Mouse (Mus musculus) layer of hippocampus, postnatal 10 days (tissue): Measurements from ENCODE around the gene Lrrc2. TPM values are rescaled to one million over a fixed set of nuclear protein-coding genes. Genes with fewer than 3 reads are reported as not detected.

Experiments
- DNase-seq, 2 experiments: peaks; one replicate each; pipeline ENCODE4 v3.0.0; 2021; ENCODE audit warnings: low spot score in 2 of 2
- total RNA-seq, 2 experiments: library from RNA; stranded (reverse); gene quantifications; 2 replicates each; pipeline ENCODE4 v1.2.3; 2021

Gene Lrrc2
- total RNA-seq, 2 experiments from 2014 or later = 1.6 to 1.7 TPM

- no peak for DNase-seq
These were observed 4.1 kb upstream of the Lrrc2 start for GRCm38 (mm10) chr9:110947261-110947661.

GRCm38 (mm10) chr9:110947900-110948299 is 3.4 kb upstream of the Lrrc2 start:
- DNase-seq = no peak

- no peak for DNase-seq
These were observed 2.5 kb upstream of the Lrrc2 start for GRCm38 (mm10) chr9:110948813-110949310.

- no peak for DNase-seq
These were observed 1.2 kb upstream of the Lrrc2 start for GRCm38 (mm10) chr9:110950109-110950508.

GRCm38 (mm10) chr9:110951866-110952265 is 521 bp downstream of the Lrrc2 start:
- no peak for DNase-seq

- DNase-seq = no peak
These were observed 1.1 kb downstream of the Lrrc2 start for GRCm38 (mm10) chr9:110952398-110952797.

- no peak for DNase-seq
These were observed 1.7 kb downstream of the Lrrc2 start for GRCm38 (mm10) chr9:110952931-110953549.

GRCm38 (mm10) chr9:110953550-110954461 is 2.5 kb downstream of the Lrrc2 start:
- DNase-seq = peak; percentile 80 to 85

- DNase-seq = no peak
These were observed 3.5 kb downstream of the Lrrc2 start for GRCm38 (mm10) chr9:110954681-110955445.

GRCm38 (mm10) chr9:110955962-110956361 is 4.6 kb downstream of the Lrrc2 start:
- DNase-seq = no peak

- no peak for DNase-seq
These were observed 8.3 kb downstream of the Lrrc2 start for GRCm38 (mm10) chr9:110959669-110960068.

- no peak for DNase-seq
These were observed 9.1 kb downstream of the Lrrc2 start for GRCm38 (mm10) chr9:110960230-110961149.

- DNase-seq = no peak
These were observed 10.0 kb downstream of the Lrrc2 start for GRCm38 (mm10) chr9:110961386-110961785.

- no peak for DNase-seq
These were observed 12.3 kb downstream of the Lrrc2 start for GRCm38 (mm10) chr9:110963566-110964115.

GRCm38 (mm10) chr9:110965062-110965909 is 13.9 kb downstream of the Lrrc2 start:
- DNase-seq = no peak

- no peak for DNase-seq
These were observed 14.5 kb downstream of the Lrrc2 start for GRCm38 (mm10) chr9:110965910-110966231.

- no peak for DNase-seq
These were observed 28.1 kb downstream of the Lrrc2 start for GRCm38 (mm10) chr9:110979411-110979810.

GRCm38 (mm10) chr9:110982351-110982750 is 31.0 kb downstream of the Lrrc2 start:
- no peak for DNase-seq

GRCm38 (mm10) chr9:110984096-110984495 is 32.8 kb downstream of the Lrrc2 start:
- no peak for DNase-seq
